Mouse (Mus musculus) MEL (cell line): Measurements from ENCODE around the gene Trappc2.

Experiments used
- CTCF ChIP-seq, 3 experiments: IDR thresholded peaks in 2 of 3; conservative IDR thresholded peaks in 1 of 3; 2 replicates each; pipeline ENCODE4 v1.5.1; 2011 to 2012; ENCODE audit warnings: low read length in 3 of 3, low read depth in 2 of 3, mild to moderate bottlenecking in 2 of 3, improper control_type of control experiment in 1 of 3, inconsistent platforms in 1 of 3, mixed read lengths in 1 of 3, moderate library complexity in 1 of 3; ENCODE audit not compliant: control insufficient read depth in 1 of 3, insufficient read depth in 1 of 3, poor library complexity in 1 of 3, severe bottlenecking in 1 of 3
- MAX ChIP-seq: IDR thresholded peaks from 2 replicates; pipeline ENCODE4 v1.6.1; 2011; ENCODE audit warnings: low read length, improper control_type of control experiment
- ZC3H11A ChIP-seq: IDR thresholded peaks from 2 replicates; pipeline ENCODE4 v1.6.1; 2012; ENCODE audit warnings: low read depth, mild to moderate bottlenecking, inconsistent platforms, low read length, improper control_type of control experiment

GRCm38 (mm10) chrX:166453532-166453931 lies 13.2 kb downstream of the Trappc2 start:
- TF ChIP-seq ZC3H11A (no peak), CTCF (IDR thresholded peaks at IDR 0.05 in 2 of 3, conservative IDR thresholded peaks at IDR 0.05 in 1 of 3; ENCODE audit: control insufficient read depth in 1 of 3, insufficient read depth in 1 of 3, low read depth in 2 of 3, low read length in 3 of 3, poor library complexity in 1 of 3, severe bottlenecking in 1 of 3) (no peak), MAX (no peak)
